Mouse (Mus musculus) neural tube, embryonic 12.5 days (tissue): ENCODE measurements at regions not wholly inside any gene's neighbourhood (a gene's known extent, or its start where the extent isn't known, plus 50 kb on each side); places are given as distances from the start of the nearest gene placed in this dataset.

Experiments
- ATAC-seq: fragments of 200-750 bp; cut with Nextera tagmentation; 2 replicates; pipeline ENCODE4 v1.8.0; 2017; ENCODE audit warnings: low read depth, mild to moderate bottlenecking, moderate TSS enrichment, moderate library complexity; ENCODE audit not compliant: low FRiP score
- H3K27ac ChIP-seq: fragments of 300-500 bp; sonication (generic); 2 replicates; pipeline ENCODE4 v1.5.1; 2016
- H3K27me3 ChIP-seq: fragments of 300-500 bp; sonication (generic); replicated peaks from 2 replicates; pipeline ENCODE4 v1.6.1; 2016; ENCODE audit warnings: mild to moderate bottlenecking
- H3K36me3 ChIP-seq: fragments of 300-500 bp; sonication (generic); 2 replicates; pipeline ENCODE4 v1.6.1; 2016; ENCODE audit warnings: mild to moderate bottlenecking
- H3K4me1 ChIP-seq: fragments of 300-500 bp; sonication (generic); 2 replicates; pipeline ENCODE4 v1.6.1; 2016
- H3K4me2 ChIP-seq: fragments of 300-500 bp; sonication (generic); replicated peaks from 2 replicates; pipeline ENCODE4 v1.6.1; 2016; ENCODE audit warnings: mild to moderate bottlenecking
- H3K4me3 ChIP-seq: fragments of 300-500 bp; sonication (generic); 2 replicates; pipeline ENCODE4 v1.5.1; 2016
- H3K9ac ChIP-seq: fragments of 300-500 bp; sonication (generic); 2 replicates; pipeline ENCODE4 v1.6.1; 2016; ENCODE audit warnings: mild to moderate bottlenecking
- H3K9me3 ChIP-seq: fragments of 300-500 bp; sonication (generic); 2 replicates; pipeline ENCODE4 v1.6.1; 2016; ENCODE audit warnings: mild to moderate bottlenecking
- WGBS: fragments of 180-500 bp; shearing (Covaris S2); methylation state at CpG from one replicate; pipeline ENCODE4 v1.1.7; 2016; 5-methylcytosine and 5-hydroxymethylcytosine counted together

- ATAC-seq: no peak
- no peaks in the 10 kb centered on the region for H3K27me3 ChIP-seq
- peaks cover 4% of the 10 kb centered on the region for H3K4me1 ChIP-seq
- no peak overlapping the region for H3K4me3 ChIP-seq
- H3K4me2 ChIP-seq: no peak overlapping the region
- no peak overlapping the region for H3K27ac ChIP-seq
- WGBS: 85% methylated on average over 3 of the region's 3 CpGs
- no peaks in the 10 kb centered on the region for H3K36me3 ChIP-seq
- no peak overlapping the region for H3K9ac ChIP-seq
- H3K9me3 ChIP-seq: no peaks in the 10 kb centered on the region
Measured at GRCm38 (mm10) chr2:117618063-117618462, 275.3 kb upstream of the Rasgrp1 start.

- WGBS: 48% methylated on average over 3 of the region's 3 CpGs
- no peak overlapping the region for H3K4me3 ChIP-seq
- no peak for ATAC-seq
- no peak overlapping the region for H3K9ac ChIP-seq
- no peaks in the 10 kb centered on the region for H3K27me3 ChIP-seq
- H3K9me3 ChIP-seq: no peaks in the 10 kb centered on the region
- H3K27ac ChIP-seq: no peak overlapping the region
- no peak overlapping the region for H3K4me2 ChIP-seq
- no peaks in the 10 kb centered on the region for H3K36me3 ChIP-seq
- no peaks in the 10 kb centered on the region for H3K4me1 ChIP-seq
Measured at GRCm38 (mm10) chr2:117623955-117624354, 281.2 kb upstream of the Rasgrp1 start.

GRCm38 (mm10) chr2:117634906-117635305, 292.1 kb upstream of the Rasgrp1 start:
- no peak for ATAC-seq

GRCm38 (mm10) chr2:117637397-117637796, 294.6 kb upstream of the Rasgrp1 start:
- 79% methylated on average over 2 of the region's 2 CpGs for WGBS
- no peaks in the 10 kb centered on the region for H3K9me3 ChIP-seq
- H3K27me3 ChIP-seq: no peaks in the 10 kb centered on the region
- H3K4me1 ChIP-seq: no peaks in the 10 kb centered on the region
- no peak for ATAC-seq
- no peak overlapping the region for H3K27ac ChIP-seq
- no peaks in the 10 kb centered on the region for H3K36me3 ChIP-seq
- H3K4me2 ChIP-seq: no peak overlapping the region
- H3K4me3 ChIP-seq: no peak overlapping the region
- no peak overlapping the region for H3K9ac ChIP-seq

More at GRCm38 (mm10) chr2:117634906-117635305, 292.1 kb upstream of the Rasgrp1 start:
- H3K27me3 ChIP-seq: no peaks in the 10 kb centered on the region
- 93% methylated on average over 4 of the region's 4 CpGs for WGBS
- no peak overlapping the region for H3K4me3 ChIP-seq
- no peak overlapping the region for H3K4me2 ChIP-seq
- no peaks in the 10 kb centered on the region for H3K36me3 ChIP-seq
- no peak overlapping the region for H3K27ac ChIP-seq
- no peaks in the 10 kb centered on the region for H3K4me1 ChIP-seq
- H3K9me3 ChIP-seq: no peaks in the 10 kb centered on the region
- H3K9ac ChIP-seq: no peak overlapping the region

GRCm38 (mm10) chr2:117652101-117652500, 309.3 kb upstream of the Rasgrp1 start:
- Histone ChIP-seq H3K9me3 (no peaks in the 10 kb centered on the region), H3K4me3 (no peak overlapping the region), H3K4me1 (no peaks in the 10 kb centered on the region), H3K36me3 (no peaks in the 10 kb centered on the region), H3K27ac (no peak overlapping the region), H3K9ac (no peak overlapping the region), H3K27me3 (no peaks in the 10 kb centered on the region), H3K4me2 (no peak overlapping the region)
- no peak for ATAC-seq

- Histone ChIP-seq H3K9me3 (no peaks in the 10 kb centered on the region), H3K4me3 (no peak overlapping the region), H3K27me3 (no peaks in the 10 kb centered on the region), H3K4me1 (no peaks in the 10 kb centered on the region), H3K36me3 (no peaks in the 10 kb centered on the region), H3K27ac (no peak overlapping the region), H3K4me2 (no peak overlapping the region), H3K9ac (no peak overlapping the region)
- ATAC-seq: no peak
- 75% methylated on average over 2 of the region's 2 CpGs for WGBS
Measured at GRCm38 (mm10) chr2:117652647-117653046, 309.8 kb upstream of the Rasgrp1 start.

GRCm38 (mm10) chr2:117656546-117657175, 313.9 kb upstream of the Rasgrp1 start:
- Histone ChIP-seq H3K4me3 (no peak overlapping the region), H3K4me2 (no peak overlapping the region), H3K27me3 (no peaks in the 10 kb centered on the region), H3K9me3 (no peaks in the 10 kb centered on the region), H3K4me1 (no peaks in the 10 kb centered on the region), H3K36me3 (no peaks in the 10 kb centered on the region), H3K9ac (no peak overlapping the region), H3K27ac (no peak overlapping the region)
- ATAC-seq: no peak
- WGBS: 84% methylated on average over 2 of the region's 2 CpGs

- H3K4me2 ChIP-seq: no peak overlapping the region
- H3K9me3 ChIP-seq: no peaks in the 10 kb centered on the region
- no peak overlapping the region for H3K27ac ChIP-seq
- no peak overlapping the region for H3K9ac ChIP-seq
- no peaks in the 10 kb centered on the region for H3K36me3 ChIP-seq
- no peaks in the 10 kb centered on the region for H3K4me1 ChIP-seq
- ATAC-seq: no peak
- 91% methylated on average over 3 of the region's 3 CpGs for WGBS
- no peaks in the 10 kb centered on the region for H3K27me3 ChIP-seq
- no peak overlapping the region for H3K4me3 ChIP-seq
Measured at GRCm38 (mm10) chr2:117660217-117660924, 317.6 kb upstream of the Rasgrp1 start.

GRCm38 (mm10) chr2:117662653-117663052, 319.9 kb upstream of the Rasgrp1 start:
- Histone ChIP-seq H3K4me1 (no peaks in the 10 kb centered on the region), H3K9me3 (no peaks in the 10 kb centered on the region), H3K9ac (no peak overlapping the region), H3K4me2 (no peak overlapping the region), H3K27ac (no peak overlapping the region), H3K4me3 (no peak overlapping the region), H3K27me3 (no peaks in the 10 kb centered on the region), H3K36me3 (no peaks in the 10 kb centered on the region)
- ATAC-seq: no peak

- no peaks in the 10 kb centered on the region for H3K27me3 ChIP-seq
- WGBS: 69% methylated on average over 3 of the region's 3 CpGs
- H3K4me2 ChIP-seq: no peak overlapping the region
- H3K4me1 ChIP-seq: no peaks in the 10 kb centered on the region
- no peak for ATAC-seq
- H3K9ac ChIP-seq: no peak overlapping the region
- no peaks in the 10 kb centered on the region for H3K9me3 ChIP-seq
- no peak overlapping the region for H3K4me3 ChIP-seq
- H3K27ac ChIP-seq: no peak overlapping the region
- H3K36me3 ChIP-seq: no peaks in the 10 kb centered on the region
Measured at GRCm38 (mm10) chr2:117666528-117666927, 323.7 kb upstream of the Rasgrp1 start.

GRCm38 (mm10) chr2:117668137-117668536, 325.3 kb upstream of the Rasgrp1 start:
- H3K4me1 ChIP-seq: no peaks in the 10 kb centered on the region
- no peak for ATAC-seq

GRCm38 (mm10) chr2:117674877-117675276, 332.1 kb upstream of the Rasgrp1 start:
- no peak for ATAC-seq
- H3K9me3 ChIP-seq: no peaks in the 10 kb centered on the region

More at GRCm38 (mm10) chr2:117668137-117668536, 325.3 kb upstream of the Rasgrp1 start:
- Histone ChIP-seq H3K9ac (no peak overlapping the region), H3K9me3 (no peaks in the 10 kb centered on the region), H3K27ac (no peak overlapping the region), H3K36me3 (no peaks in the 10 kb centered on the region), H3K4me3 (no peak overlapping the region), H3K4me2 (no peak overlapping the region), H3K27me3 (no peaks in the 10 kb centered on the region)

GRCm38 (mm10) chr2:117678650-117679049, 335.8 kb upstream of the Rasgrp1 start:
- Histone ChIP-seq H3K36me3 (no peaks in the 10 kb centered on the region), H3K27me3 (no peaks in the 10 kb centered on the region), H3K27ac (no peak overlapping the region), H3K4me2 (no peak overlapping the region), H3K9ac (no peak overlapping the region), H3K4me1 (0 out of 2 replicates have a peak, but pooled peaks cover 4% of the 10 kb centered on the region), H3K4me3 (no peak overlapping the region), H3K9me3 (no peaks in the 10 kb centered on the region)
- no peak for ATAC-seq
- 79% methylated on average over 4 of the region's 4 CpGs for WGBS

More at GRCm38 (mm10) chr2:117674877-117675276, 332.1 kb upstream of the Rasgrp1 start:
- H3K9ac ChIP-seq: no peak overlapping the region
- 76% methylated on average over 1 of the region's 1 CpGs for WGBS
- H3K4me2 ChIP-seq: no peak overlapping the region
- no peaks in the 10 kb centered on the region for H3K36me3 ChIP-seq
- no peak overlapping the region for H3K4me3 ChIP-seq
- 0 out of 2 replicates have a peak, but pooled peaks cover 4% of the 10 kb centered on the region for H3K4me1 ChIP-seq
- H3K27ac ChIP-seq: no peak overlapping the region
- H3K27me3 ChIP-seq: no peaks in the 10 kb centered on the region
